Mouse (Mus musculus) testis, adult 2 months (tissue): ENCODE measurements around the gene Fgf10. TPM values are rescaled to one million over a fixed set of nuclear protein-coding genes. Genes with fewer than 3 reads are reported as not detected.

Source experiments
- H3K27ac ChIP-seq: fragments of 200-500 bp; 2 replicates; pipeline ENCODE4 v1.5.1; 2012; ENCODE audit warnings: low read depth, low read length; ENCODE audit not compliant: control insufficient read depth, insufficient read depth
- H3K27me3 ChIP-seq: fragments of 200-500 bp; 2 replicates; pipeline ENCODE4 v1.6.1; 2012; ENCODE audit warnings: mild to moderate bottlenecking, low read length, moderate library complexity; ENCODE audit not compliant: control insufficient read depth, insufficient read depth
- H3K36me3 ChIP-seq: fragments of 200-500 bp; 2 replicates; pipeline ENCODE4 v1.6.1; 2012; ENCODE audit warnings: mild to moderate bottlenecking, low read length; ENCODE audit not compliant: control insufficient read depth, insufficient read depth
- H3K4me1 ChIP-seq: fragments of 200-500 bp; 2 replicates; pipeline ENCODE4 v1.6.1; 2012; ENCODE audit warnings: low read length; ENCODE audit not compliant: control insufficient read depth, insufficient read depth
- H3K4me3 ChIP-seq: fragments of 200-500 bp; 2 replicates; pipeline ENCODE4 v1.5.1; 2012; ENCODE audit warnings: low read depth, mild to moderate bottlenecking, low read length, moderate library complexity, mixed read lengths; ENCODE audit not compliant: control insufficient read depth
- CTCF ChIP-seq: fragments of 200-500 bp; IDR thresholded peaks from 2 replicates; pipeline ENCODE4 v1.5.1; 2012; ENCODE audit warnings: low read depth, mild to moderate bottlenecking, inconsistent platforms, low read length, moderate library complexity; ENCODE audit not compliant: control insufficient read depth, insufficient read depth, insufficient replicate concordance
- POLR2A ChIP-seq: fragments of 200-500 bp; IDR thresholded peaks from 2 replicates; pipeline ENCODE4 v1.6.1; 2012; ENCODE audit warnings: low read depth, mild to moderate bottlenecking, inconsistent platforms, low read length, moderate library complexity; ENCODE audit not compliant: control insufficient read depth
- polyA plus RNA-seq: library from polyadenylated mRNA; depleted of rRNA; stranded (reverse); fragments of >200 nt; gene quantifications from 2 replicates; pipeline ENCODE4 v1.2.3, GENCODE M21; 2012

Fgf10 gene
- polyA plus RNA-seq, 1 experiment = 0.83 TPM

GRCm38 (mm10) chr13:118718396-118718795 lies 48.8 kb downstream of the Fgf10 start:
- Histone ChIP-seq H3K36me3 (no peaks in the 10 kb centered on the region), H3K27ac (no peak overlapping the region), H3K4me1 (peaks cover 5% of the 10 kb centered on the region), H3K4me3 (no peak overlapping the region), H3K27me3 (no peaks in the 10 kb centered on the region)
- TF ChIP-seq CTCF (no peak), POLR2A (no peak)

- no peak for TF ChIP-seq POLR2A
- TF ChIP-seq CTCF = no peak
- no peak overlapping the region for H3K4me3 ChIP-seq
- no peaks in the 10 kb centered on the region for H3K36me3 ChIP-seq
- H3K4me1 ChIP-seq = no peaks in the 10 kb centered on the region
- H3K27ac ChIP-seq = no peak overlapping the region
- H3K27me3 ChIP-seq = no peaks in the 10 kb centered on the region
Measured at GRCm38 (mm10) chr13:118721668-118722067, 52.1 kb downstream of the Fgf10 start.

GRCm38 (mm10) chr13:118731850-118732552 lies 62.4 kb downstream of the Fgf10 start:
- no peak for TF ChIP-seq CTCF
- no peak for TF ChIP-seq POLR2A
- Histone ChIP-seq H3K4me3 (no peak overlapping the region), H3K27ac (no peak overlapping the region), H3K36me3 (no peaks in the 10 kb centered on the region), H3K4me1 (no peaks in the 10 kb centered on the region), H3K27me3 (no peaks in the 10 kb centered on the region)

GRCm38 (mm10) chr13:118739854-118740411 lies 70.3 kb downstream of the Fgf10 start:
- no peak overlapping the region for H3K4me3 ChIP-seq
- no peak overlapping the region for H3K27ac ChIP-seq
- no peaks in the 10 kb centered on the region for H3K4me1 ChIP-seq
- no peak for TF ChIP-seq CTCF
- TF ChIP-seq POLR2A = no peak
- no peaks in the 10 kb centered on the region for H3K27me3 ChIP-seq
- H3K36me3 ChIP-seq = no peaks in the 10 kb centered on the region

GRCm38 (mm10) chr13:118742788-118743187 lies 73.2 kb downstream of the Fgf10 start:
- Histone ChIP-seq H3K4me1 (no peaks in the 10 kb centered on the region), H3K27me3 (no peaks in the 10 kb centered on the region), H3K27ac (no peak overlapping the region), H3K36me3 (no peaks in the 10 kb centered on the region), H3K4me3 (no peak overlapping the region)
- TF ChIP-seq CTCF = no peak
- no peak for TF ChIP-seq POLR2A

GRCm38 (mm10) chr13:118744806-118745205 lies 75.2 kb downstream of the Fgf10 start:
- Histone ChIP-seq H3K4me3 (no peak overlapping the region), H3K36me3 (no peaks in the 10 kb centered on the region), H3K27me3 (no peaks in the 10 kb centered on the region), H3K27ac (no peak overlapping the region), H3K4me1 (no peaks in the 10 kb centered on the region)
- no peak for TF ChIP-seq POLR2A
- TF ChIP-seq CTCF = no peak

GRCm38 (mm10) chr13:118746427-118746826 lies 76.8 kb downstream of the Fgf10 start:
- no peaks in the 10 kb centered on the region for H3K27me3 ChIP-seq
- no peaks in the 10 kb centered on the region for H3K4me1 ChIP-seq
- TF ChIP-seq POLR2A (no peak), CTCF (no peak)
- no peak overlapping the region for H3K4me3 ChIP-seq
- no peaks in the 10 kb centered on the region for H3K36me3 ChIP-seq
- no peak overlapping the region for H3K27ac ChIP-seq
